Mouse (Mus musculus): ENCODE measurements at regions not wholly inside any gene's neighbourhood (a gene's known extent, or its start where the extent isn't known, plus 50 kb on each side); places are given as distances from the start of the nearest gene placed in this dataset.
A peak's percentile ranks its signal among the peaks of the same experiment; 100 is the strongest.
"Not testable (repeated sequence)": the region's sequence is repeated elsewhere in the genome, so short reads cannot be mapped to it uniquely, and the experiment has no call there.

- peaks cover 10% of the 10 kb centered on the region for H3K4me1 ChIP-seq
- peak; percentile 42 for DNase-seq (ENCODE audit: low spot score)
- WGBS = 15% methylated on average over 2 of the region's 2 CpGs
- H3K27me3 ChIP-seq (ENCODE audit: low read depth, poor library complexity, severe bottlenecking) = no peaks in the 10 kb centered on the region
- no peaks in the 10 kb centered on the region for H3K36me3 ChIP-seq
- H3K27ac ChIP-seq = no peak overlapping the region
- H3K4me3 ChIP-seq = no peak overlapping the region
- H3K9me3 ChIP-seq (replicated peaks) = no peaks in the 10 kb centered on the region
These were observed 120.4 kb downstream of the Pcdh18 start for GRCm38 (mm10) chr3:49636676-49637075.

GRCm38 (mm10) chr3:49592706-49593451 is 164.2 kb downstream of the Pcdh18 start:
- DNase-seq (ENCODE audit: low spot score) = peak; percentile 41
- no peaks in the 10 kb centered on the region for H3K9me3 ChIP-seq (replicated peaks)
- 53% methylated on average over 9 of the region's 9 CpGs for WGBS
- H3K36me3 ChIP-seq = no peaks in the 10 kb centered on the region
- no peak overlapping the region for H3K4me3 ChIP-seq
- no peaks in the 10 kb centered on the region for H3K27me3 ChIP-seq (ENCODE audit: low read depth, poor library complexity, severe bottlenecking)
- H3K4me1 ChIP-seq = peaks cover 17% of the 10 kb centered on the region
- peak overlapping the region; percentile 80 for H3K27ac ChIP-seq

- DNase-seq (ENCODE audit: low spot score) = no peak
- WGBS = 91% methylated on average over 2 of the region's 2 CpGs
These were observed 166.9 kb downstream of the Pcdh18 start for GRCm38 (mm10) chr3:49590234-49590633.

GRCm38 (mm10) chr3:49586531-49587168 is 170.5 kb downstream of the Pcdh18 start:
- Histone ChIP-seq H3K27me3 (ENCODE audit: low read depth, poor library complexity, severe bottlenecking) (no peaks in the 10 kb centered on the region), H3K36me3 (no peaks in the 10 kb centered on the region), H3K4me3 (no peak overlapping the region), H3K27ac (peak overlapping the region; percentile 80), H3K9me3 (replicated peaks) (no peaks in the 10 kb centered on the region), H3K4me1 (peaks cover 8% of the 10 kb centered on the region; the same call in 1 of the 2 replicates)
- DNase-seq (ENCODE audit: low spot score) = peak; percentile 41
- WGBS = 58% methylated on average over 6 of the region's 6 CpGs

More at GRCm38 (mm10) chr3:49590234-49590633, 166.9 kb downstream of the Pcdh18 start:
- peaks cover 23% of the 10 kb centered on the region for H3K4me1 ChIP-seq
- no peaks in the 10 kb centered on the region for H3K27me3 ChIP-seq (ENCODE audit: low read depth, poor library complexity, severe bottlenecking)
- H3K9me3 ChIP-seq (replicated peaks) = no peaks in the 10 kb centered on the region
- H3K4me3 ChIP-seq = no peak overlapping the region
- H3K36me3 ChIP-seq = no peaks in the 10 kb centered on the region
- H3K27ac ChIP-seq = no peak overlapping the region

- not testable (repeated sequence) for H3K4me3 ChIP-seq; H3K9me3 ChIP-seq (replicated peaks); DNase-seq (ENCODE audit: low spot score); H3K4me1 ChIP-seq; H3K27me3 ChIP-seq (ENCODE audit: low read depth, poor library complexity, severe bottlenecking); H3K36me3 ChIP-seq
- peak overlapping the region; percentile 80 for H3K27ac ChIP-seq
These were observed 171.2 kb downstream of the Pcdh18 start for GRCm38 (mm10) chr3:49585962-49586361.

GRCm38 (mm10) chr3:49566769-49567729 is 190.1 kb downstream of the Pcdh18 start:
- H3K4me1 ChIP-seq = no peaks in the 10 kb centered on the region
- no peak for DNase-seq (ENCODE audit: low spot score)
- no peak overlapping the region for H3K4me3 ChIP-seq
- 92% methylated on average over 8 of the region's 8 CpGs for WGBS
- H3K36me3 ChIP-seq = no peaks in the 10 kb centered on the region
- no peaks in the 10 kb centered on the region for H3K27me3 ChIP-seq (ENCODE audit: low read depth, poor library complexity, severe bottlenecking)
- no peaks in the 10 kb centered on the region for H3K9me3 ChIP-seq (replicated peaks)
- H3K27ac ChIP-seq = no peak overlapping the region

- H3K4me3 ChIP-seq = no peak overlapping the region
- no peaks in the 10 kb centered on the region for H3K9me3 ChIP-seq (replicated peaks)
- H3K27ac ChIP-seq = no peak overlapping the region
- H3K27me3 ChIP-seq (ENCODE audit: low read depth, poor library complexity, severe bottlenecking) = no peaks in the 10 kb centered on the region
- no peak for DNase-seq (ENCODE audit: low spot score)
- no peaks in the 10 kb centered on the region for H3K36me3 ChIP-seq
- no peaks in the 10 kb centered on the region for H3K4me1 ChIP-seq
These were observed 229.5 kb downstream of the Pcdh18 start for GRCm38 (mm10) chr3:49527642-49528041.

GRCm38 (mm10) chr3:49520088-49520487 is 237.0 kb downstream of the Pcdh18 start:
- H3K9me3 ChIP-seq (replicated peaks) = no peaks in the 10 kb centered on the region
- no peak overlapping the region for H3K4me3 ChIP-seq
- no peak for DNase-seq (ENCODE audit: low spot score)
- WGBS = 77% methylated on average over 2 of the region's 2 CpGs
- no peaks in the 10 kb centered on the region for H3K27me3 ChIP-seq (ENCODE audit: low read depth, poor library complexity, severe bottlenecking)
- H3K4me1 ChIP-seq = no peaks in the 10 kb centered on the region
- H3K27ac ChIP-seq = no peak overlapping the region
- no peaks in the 10 kb centered on the region for H3K36me3 ChIP-seq

GRCm38 (mm10) chr3:49504581-49504980 is 252.5 kb downstream of the Pcdh18 start:
- no peak overlapping the region for H3K27ac ChIP-seq
- WGBS = 75% methylated on average over 6 of the region's 6 CpGs
- no peaks in the 10 kb centered on the region for H3K36me3 ChIP-seq

GRCm38 (mm10) chr3:49502351-49502750 is 254.8 kb downstream of the Pcdh18 start:
- DNase-seq (ENCODE audit: low spot score) = no peak
- H3K36me3 ChIP-seq = no peaks in the 10 kb centered on the region
- 32% methylated on average over 4 of the region's 4 CpGs for WGBS

More at GRCm38 (mm10) chr3:49504581-49504980, 252.5 kb downstream of the Pcdh18 start:
- H3K27me3 ChIP-seq (ENCODE audit: low read depth, poor library complexity, severe bottlenecking) = no peaks in the 10 kb centered on the region
- H3K4me3 ChIP-seq = no peak overlapping the region
- H3K4me1 ChIP-seq = peaks cover 6% of the 10 kb centered on the region
- H3K9me3 ChIP-seq (replicated peaks) = no peaks in the 10 kb centered on the region
- no peak for DNase-seq (ENCODE audit: low spot score)

GRCm38 (mm10) chr3:49485105-49485504 is 272.0 kb downstream of the Pcdh18 start:
- H3K27ac ChIP-seq = no peak overlapping the region
- H3K4me1 ChIP-seq = peaks cover 2% of the 10 kb centered on the region; the same call in 1 of the 2 replicates
- no peaks in the 10 kb centered on the region for H3K27me3 ChIP-seq (ENCODE audit: low read depth, poor library complexity, severe bottlenecking)
- no peak overlapping the region for H3K4me3 ChIP-seq
- no peaks in the 10 kb centered on the region for H3K9me3 ChIP-seq (replicated peaks)
- DNase-seq (ENCODE audit: low spot score) = no peak
- WGBS = 64% methylated on average over 8 of the region's 8 CpGs
- no peaks in the 10 kb centered on the region for H3K36me3 ChIP-seq

More at GRCm38 (mm10) chr3:49502351-49502750, 254.8 kb downstream of the Pcdh18 start:
- no peaks in the 10 kb centered on the region for H3K27me3 ChIP-seq (ENCODE audit: low read depth, poor library complexity, severe bottlenecking)
- H3K27ac ChIP-seq = no peak overlapping the region
- H3K9me3 ChIP-seq (replicated peaks) = no peaks in the 10 kb centered on the region
- H3K4me3 ChIP-seq = no peak overlapping the region
- peaks cover 6% of the 10 kb centered on the region for H3K4me1 ChIP-seq
